Mouse (Mus musculus): ENCODE measurements around the gene Cops8. TPM values are rescaled to one million over a fixed set of nuclear protein-coding genes. Genes with fewer than 3 reads are reported as not detected.

The Cops8 gene
- polyA plus RNA-seq, 1 experiment from 2014 or later = 239 TPM

DNA sequence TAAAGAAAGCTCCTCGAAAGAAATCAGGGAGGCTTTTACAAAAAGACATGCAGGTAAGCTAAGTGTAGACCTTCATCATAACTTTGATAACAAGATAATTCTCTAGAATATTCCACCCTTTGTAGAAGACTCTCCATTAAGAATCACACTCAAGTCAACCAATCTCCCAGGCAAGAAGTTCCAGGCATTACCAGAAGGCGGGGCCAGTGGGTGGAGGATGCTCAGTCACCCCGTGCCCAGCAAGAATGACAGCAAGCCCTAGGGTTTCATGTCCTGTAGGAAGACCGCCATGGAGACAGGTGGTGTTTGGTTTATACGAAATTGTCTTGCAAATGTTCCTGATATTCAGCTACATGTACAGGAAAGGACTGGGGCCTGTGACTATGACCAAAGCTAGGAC is 25.4 kb upstream of the Cops8 start:
- Histone ChIP-seq H3K36me3 (replicated peaks; ENCODE audit: control insufficient read depth, insufficient read depth, low read depth, low read length) (no peaks in the 10 kb centered on the region), H3K27me3 (ENCODE audit: control insufficient read depth, insufficient read depth, low read length) (no peaks in the 10 kb centered on the region), H3K4me1 (ENCODE audit: control insufficient read depth, insufficient read depth, low read length) (no peaks in the 10 kb centered on the region), H3K9ac (replicated peaks; ENCODE audit: low read length) (no peak overlapping the region), H3K4me2 (ENCODE audit: low read depth, low read length) (no peak overlapping the region), H3K4me3 (ENCODE audit: low read depth, low read length) (no peak overlapping the region), H3K27ac (replicated peaks; ENCODE audit: low read depth, low read length) (no peak overlapping the region), H3K9me3 (replicated peaks; ENCODE audit: control insufficient read depth, low read length) (no peaks in the 10 kb centered on the region)
- no peak for ATAC-seq (replicated peaks; ENCODE audit: insufficient number of reproducible peaks, low FRiP score, low TSS enrichment, low read depth)
- WGBS = 65% methylated on average over 5 of the region's 5 CpGs
- DNase-seq (ENCODE audit: low spot score) = no peak

DNA sequence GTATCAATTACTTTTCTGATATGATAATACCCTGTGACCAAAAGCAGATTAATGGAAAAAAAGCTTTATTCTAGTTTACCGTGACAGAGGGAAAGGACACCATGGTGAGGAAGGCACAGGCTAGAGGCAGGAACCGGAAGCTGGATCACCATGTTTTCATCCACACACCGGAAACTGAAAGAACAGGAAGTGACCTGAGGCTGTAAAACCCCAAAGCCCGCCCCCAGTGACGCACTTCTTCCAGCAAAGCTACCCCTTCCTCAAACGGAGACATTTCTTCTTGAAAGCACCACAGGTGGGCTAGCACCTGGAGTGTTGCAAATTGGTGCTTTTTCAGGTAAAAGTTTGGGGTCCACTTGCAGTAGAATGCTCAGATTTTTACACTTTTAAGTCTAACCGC is 20.1 kb upstream of the Cops8 start:
- Histone ChIP-seq H3K4me1 (ENCODE audit: control insufficient read depth, insufficient read depth, low read length) (no peaks in the 10 kb centered on the region), H3K27me3 (ENCODE audit: control insufficient read depth, insufficient read depth, low read length) (no peaks in the 10 kb centered on the region), H3K9me3 (replicated peaks; ENCODE audit: control insufficient read depth, low read length) (no peaks in the 10 kb centered on the region), H3K27ac (replicated peaks; ENCODE audit: low read depth, low read length) (no peak overlapping the region), H3K4me2 (ENCODE audit: low read depth, low read length) (no peak overlapping the region), H3K4me3 (ENCODE audit: low read depth, low read length) (no peak overlapping the region), H3K9ac (replicated peaks; ENCODE audit: low read length) (no peak overlapping the region), H3K36me3 (replicated peaks; ENCODE audit: control insufficient read depth, insufficient read depth, low read depth, low read length) (no peaks in the 10 kb centered on the region)
- WGBS = 72% methylated on average over 7 of the region's 7 CpGs
- no peak for DNase-seq (ENCODE audit: low spot score)
- ATAC-seq (replicated peaks; ENCODE audit: insufficient number of reproducible peaks, low FRiP score, low TSS enrichment, low read depth) = no peak

DNA sequence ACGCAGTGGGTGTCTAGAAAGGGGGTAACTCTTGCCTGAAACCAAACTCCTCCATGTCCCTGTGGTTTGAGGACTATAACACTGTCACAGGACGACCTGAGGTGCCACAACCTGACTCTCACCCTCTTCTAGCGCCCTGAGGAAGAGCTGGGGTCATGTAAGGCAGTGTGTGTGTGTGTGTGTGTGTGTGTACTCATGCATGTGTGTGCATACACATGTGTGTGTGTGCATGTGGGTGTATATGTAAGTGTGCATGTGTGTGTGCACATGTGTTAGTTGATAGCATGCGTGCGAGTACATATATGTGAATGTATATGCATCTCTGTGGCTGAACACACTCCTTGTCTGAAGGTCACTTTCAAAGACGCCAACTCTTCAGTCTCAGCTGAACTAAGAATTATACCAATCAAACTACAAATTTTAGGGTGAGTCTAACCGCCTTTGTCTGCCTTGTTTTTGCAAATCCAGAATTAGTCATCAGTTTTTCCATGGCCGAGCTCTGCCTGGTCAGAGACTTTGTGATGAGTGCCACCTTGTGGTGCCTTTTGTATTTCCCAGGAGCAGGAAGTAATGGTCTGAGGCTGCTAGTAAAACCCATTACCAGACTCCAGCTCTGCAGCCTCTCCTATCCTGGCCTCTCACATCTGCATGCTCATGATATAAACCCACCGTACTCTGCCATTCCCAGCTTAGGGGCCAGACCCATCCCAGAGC is 14.6 kb upstream of the Cops8 start:
- no peak overlapping the region for H3K27ac ChIP-seq (replicated peaks; ENCODE audit: low read depth, low read length)
- DNase-seq (ENCODE audit: low spot score) = peak; percentile 91

DNA sequence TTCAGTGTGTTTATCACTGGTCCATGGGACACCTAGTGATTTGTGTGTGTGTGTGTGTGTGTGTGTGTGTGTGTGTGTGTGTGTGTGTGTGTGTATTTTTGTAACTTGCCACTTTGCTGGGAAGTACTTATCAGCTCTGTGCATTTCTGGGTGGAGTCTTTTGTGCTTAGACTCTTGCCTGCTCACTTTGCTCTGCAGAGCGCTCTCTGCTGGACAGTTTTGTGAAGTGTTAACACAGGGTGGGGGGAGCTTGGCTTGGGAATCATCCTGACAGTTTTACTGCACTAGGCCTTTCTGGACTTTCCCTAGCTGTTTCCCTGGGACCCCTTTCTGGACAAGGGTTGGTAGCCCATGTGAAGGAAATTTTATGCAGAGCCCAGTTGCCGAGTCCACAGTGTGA is 12.0 kb upstream of the Cops8 start:
- no peak overlapping the region for H3K4me3 ChIP-seq (ENCODE audit: low read depth, low read length)
- no peak for ATAC-seq (replicated peaks; ENCODE audit: insufficient number of reproducible peaks, low FRiP score, low TSS enrichment, low read depth)
- no peaks in the 10 kb centered on the region for H3K36me3 ChIP-seq (replicated peaks; ENCODE audit: control insufficient read depth, insufficient read depth, low read depth, low read length)
- no peak overlapping the region for H3K27ac ChIP-seq (replicated peaks; ENCODE audit: low read depth, low read length)
- no peak overlapping the region for H3K9ac ChIP-seq (replicated peaks; ENCODE audit: low read length)
- H3K4me1 ChIP-seq (ENCODE audit: control insufficient read depth, insufficient read depth, low read length) = no peaks in the 10 kb centered on the region
- DNase-seq (ENCODE audit: low spot score) = peak; percentile 84
- 42% methylated on average over 2 of the region's 2 CpGs for WGBS
- H3K27me3 ChIP-seq (ENCODE audit: control insufficient read depth, insufficient read depth, low read length) = no peaks in the 10 kb centered on the region
- H3K9me3 ChIP-seq (replicated peaks; ENCODE audit: control insufficient read depth, low read length) = no peaks in the 10 kb centered on the region
- H3K4me2 ChIP-seq (ENCODE audit: low read depth, low read length) = no peak overlapping the region

More for the DNA sequence above, 14.6 kb upstream of the Cops8 start:
- WGBS = 59% methylated on average over 9 of the region's 9 CpGs
- H3K4me1 ChIP-seq (ENCODE audit: control insufficient read depth, insufficient read depth, low read length) = no peaks in the 10 kb centered on the region
- H3K9ac ChIP-seq (replicated peaks; ENCODE audit: low read length) = 0 out of 2 replicates have a peak overlapping the region, but pooled peaks have one; percentile 6
- no peak for ATAC-seq (replicated peaks; ENCODE audit: insufficient number of reproducible peaks, low FRiP score, low TSS enrichment, low read depth)
- H3K27me3 ChIP-seq (ENCODE audit: control insufficient read depth, insufficient read depth, low read length) = no peaks in the 10 kb centered on the region
- no peak overlapping the region for H3K4me2 ChIP-seq (ENCODE audit: low read depth, low read length)
- H3K4me3 ChIP-seq (ENCODE audit: low read depth, low read length) = no peak overlapping the region
- no peaks in the 10 kb centered on the region for H3K9me3 ChIP-seq (replicated peaks; ENCODE audit: control insufficient read depth, low read length)
- H3K36me3 ChIP-seq (replicated peaks; ENCODE audit: control insufficient read depth, insufficient read depth, low read depth, low read length) = no peaks in the 10 kb centered on the region

DNA sequence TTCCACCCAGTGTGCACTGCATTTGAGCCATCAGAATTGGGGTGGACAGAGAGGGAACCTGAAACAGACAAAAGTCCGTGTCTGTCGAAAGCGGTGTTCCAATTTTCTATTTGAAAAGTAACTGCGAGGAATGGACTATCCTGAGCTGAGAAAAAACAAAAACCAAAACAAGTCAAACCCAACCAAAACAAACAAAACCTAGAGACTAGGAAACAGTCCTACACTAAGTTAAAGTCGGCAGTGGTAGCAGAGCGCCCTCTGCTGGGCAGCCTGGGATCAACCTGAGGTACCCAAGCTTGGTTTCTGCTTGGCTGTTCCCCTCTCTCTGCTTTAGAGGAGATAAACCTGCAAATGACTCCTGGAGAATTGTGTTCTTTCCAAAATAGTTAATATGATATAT is 10.0 kb upstream of the Cops8 start:
- Histone ChIP-seq H3K4me2 (ENCODE audit: low read depth, low read length) (no peak overlapping the region), H3K9ac (replicated peaks; ENCODE audit: low read length) (no peak overlapping the region), H3K4me3 (ENCODE audit: low read depth, low read length) (no peak overlapping the region), H3K27me3 (ENCODE audit: control insufficient read depth, insufficient read depth, low read length) (no peaks in the 10 kb centered on the region), H3K36me3 (replicated peaks; ENCODE audit: control insufficient read depth, insufficient read depth, low read depth, low read length) (no peaks in the 10 kb centered on the region), H3K27ac (replicated peaks; ENCODE audit: low read depth, low read length) (no peak overlapping the region), H3K4me1 (ENCODE audit: control insufficient read depth, insufficient read depth, low read length) (no peaks in the 10 kb centered on the region), H3K9me3 (replicated peaks; ENCODE audit: control insufficient read depth, low read length) (no peaks in the 10 kb centered on the region)
- WGBS = 24% methylated on average over 6 of the region's 6 CpGs
- DNase-seq (ENCODE audit: low spot score) (peak; percentile 88), ATAC-seq (replicated peaks; ENCODE audit: insufficient number of reproducible peaks, low FRiP score, low TSS enrichment, low read depth) (no peak; the same call in 1 of the 2 replicates)

DNA sequence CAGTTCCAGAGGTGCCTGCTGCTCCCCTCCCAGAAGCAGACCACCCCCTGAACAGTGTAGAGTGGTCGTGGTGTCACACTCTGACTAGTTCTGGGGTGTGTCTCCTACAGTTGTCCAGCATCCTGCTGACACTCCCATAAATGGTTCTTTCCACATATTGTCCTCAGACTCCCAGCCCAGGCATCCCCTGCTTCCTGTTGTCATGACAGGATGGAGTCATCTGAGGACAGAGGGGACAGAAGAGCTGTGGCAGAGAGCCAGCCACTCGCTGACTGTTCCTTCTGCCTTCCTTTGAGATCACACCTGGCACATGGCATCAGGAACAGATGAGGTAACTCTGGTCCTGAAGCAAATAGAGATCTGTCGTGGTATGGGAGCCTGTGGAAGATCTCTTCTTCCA is 3.6 kb upstream of the Cops8 start:
- Histone ChIP-seq H3K36me3 (replicated peaks; ENCODE audit: control insufficient read depth, insufficient read depth, low read depth, low read length) (no peaks in the 10 kb centered on the region), H3K4me3 (ENCODE audit: low read depth, low read length) (no peak overlapping the region), H3K4me1 (ENCODE audit: control insufficient read depth, insufficient read depth, low read length) (no peaks in the 10 kb centered on the region), H3K27me3 (ENCODE audit: control insufficient read depth, insufficient read depth, low read length) (no peaks in the 10 kb centered on the region), H3K9me3 (replicated peaks; ENCODE audit: control insufficient read depth, low read length) (no peaks in the 10 kb centered on the region), H3K27ac (replicated peaks; ENCODE audit: low read depth, low read length) (no peak overlapping the region), H3K4me2 (ENCODE audit: low read depth, low read length) (no peak overlapping the region), H3K9ac (replicated peaks; ENCODE audit: low read length) (no peak overlapping the region)
- DNase-seq (ENCODE audit: low spot score) (no peak), ATAC-seq (replicated peaks; ENCODE audit: insufficient number of reproducible peaks, low FRiP score, low TSS enrichment, low read depth) (no peak)
- 46% methylated on average over 3 of the region's 3 CpGs for WGBS

DNA sequence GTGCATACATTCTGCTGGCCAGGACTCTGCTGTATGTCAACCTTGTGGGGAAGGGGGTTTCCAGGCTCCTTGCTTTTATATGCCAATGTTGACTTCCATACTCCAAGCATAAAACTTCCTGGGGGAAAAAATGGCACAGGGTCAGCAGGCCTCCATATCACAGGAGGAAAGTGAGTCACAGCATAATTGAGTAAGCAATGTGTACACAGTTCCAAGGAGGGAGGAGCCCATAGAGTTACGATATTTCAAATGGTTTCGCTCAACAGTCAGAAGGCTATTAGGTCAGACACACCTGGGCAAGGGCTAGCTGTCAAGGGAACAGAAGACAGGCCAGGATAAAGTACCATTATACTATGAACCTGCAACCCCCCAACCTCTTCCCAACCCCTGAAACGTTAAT is 1.7 kb upstream of the Cops8 start:
- Histone ChIP-seq H3K36me3 (replicated peaks; ENCODE audit: control insufficient read depth, insufficient read depth, low read depth, low read length) (no peaks in the 10 kb centered on the region), H3K9ac (replicated peaks; ENCODE audit: low read length) (no peak overlapping the region), H3K27me3 (ENCODE audit: control insufficient read depth, insufficient read depth, low read length) (no peaks in the 10 kb centered on the region), H3K4me1 (ENCODE audit: control insufficient read depth, insufficient read depth, low read length) (no peaks in the 10 kb centered on the region), H3K4me3 (ENCODE audit: low read depth, low read length) (no peak overlapping the region), H3K27ac (replicated peaks; ENCODE audit: low read depth, low read length) (no peak overlapping the region), H3K4me2 (ENCODE audit: low read depth, low read length) (no peak overlapping the region), H3K9me3 (replicated peaks; ENCODE audit: control insufficient read depth, low read length) (no peaks in the 10 kb centered on the region)
- ATAC-seq (replicated peaks; ENCODE audit: insufficient number of reproducible peaks, low FRiP score, low TSS enrichment, low read depth) (no peak), DNase-seq (ENCODE audit: low spot score) (no peak)
- 74% methylated on average over 3 of the region's 3 CpGs for WGBS

DNA sequence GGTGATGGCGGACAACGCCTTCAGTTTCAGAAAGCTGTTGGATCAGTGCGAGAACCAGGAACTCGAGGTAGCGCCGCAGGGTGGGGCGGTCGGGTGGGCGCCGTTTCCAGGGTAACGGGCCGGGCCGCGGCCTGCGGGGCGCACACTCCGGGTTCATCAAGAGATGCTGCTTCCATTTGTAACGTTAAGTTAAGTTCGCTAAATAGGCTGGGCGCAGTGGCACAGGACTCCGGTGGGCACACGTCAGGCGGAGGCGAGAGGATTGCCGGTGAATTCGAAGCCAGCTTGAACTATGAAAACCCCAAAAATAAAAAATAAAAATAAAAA is 743 bp downstream of the Cops8 start:
- Histone ChIP-seq H3K4me3 (ENCODE audit: low read depth, low read length) (peak overlapping the region; percentile 87), H3K36me3 (replicated peaks; ENCODE audit: control insufficient read depth, insufficient read depth, low read depth, low read length) (peaks cover 3% of the 10 kb centered on the region), H3K4me2 (ENCODE audit: low read depth, low read length) (peak overlapping the region; percentile 53), H3K27ac (replicated peaks; ENCODE audit: low read depth, low read length) (no peak overlapping the region; the same call in 1 of the 2 replicates), H3K9ac (replicated peaks; ENCODE audit: low read length) (peak overlapping the region; percentile 88), H3K9me3 (replicated peaks; ENCODE audit: control insufficient read depth, low read length) (no peaks in the 10 kb centered on the region), H3K4me1 (ENCODE audit: control insufficient read depth, insufficient read depth, low read length) (no peaks in the 10 kb centered on the region), H3K27me3 (ENCODE audit: control insufficient read depth, insufficient read depth, low read length) (no peaks in the 10 kb centered on the region)
- WGBS = under 1% methylated on average over 26 of the region's 26 CpGs
- peak; percentile 58; the same call in 1 of the 2 replicates for ATAC-seq (replicated peaks; ENCODE audit: insufficient number of reproducible peaks, low FRiP score, low TSS enrichment, low read depth)
- DNase-seq (ENCODE audit: low spot score) = no peak
